Mouse (Mus musculus): ENCODE data around the gene Mdh2. TPM values are rescaled to one million over a fixed set of nuclear protein-coding genes. Genes with fewer than 3 reads are reported as not detected.

The Mdh2 gene
- polyA plus RNA-seq, 1 experiment from 2014 or later, result 950 TPM

- H3K9ac ChIP-seq, result peak within 1 kb of the TSS; percentile 97
- H3K4me2 ChIP-seq, result peak within 1 kb of the TSS; percentile 81
- H3K9me3 ChIP-seq (replicated peaks), result no peaks in the 10 kb centered on the region
- H3K4me1 ChIP-seq (replicated peaks), result peaks cover 27% of the 10 kb centered on the region
- peak; percentile 22 for ATAC-seq (ENCODE audit: insufficient number of reproducible peaks, low FRiP score)
- H3K4me3 ChIP-seq, result peak within 1 kb of the TSS; percentile 97
- peaks cover 25% of the 10 kb centered on the region for H3K36me3 ChIP-seq
- peak within 1 kb of the TSS; percentile 99 for H3K27ac ChIP-seq (ENCODE audit: poor library complexity, severe bottlenecking)
- H3K27me3 ChIP-seq (replicated peaks), result no peaks in the 10 kb centered on the region
- under 1% methylated on average over 45 of the region's 45 CpGs for WGBS
These were observed 347 bp upstream of the Mdh2 start, which contains the start of gene Styxl1 for GRCm38 (mm10) chr5:135777796-135778470. Gene Styxl1, minus strand, starts transcription at chr5:135778385.

- H3K27me3 ChIP-seq (replicated peaks), result no peaks in the 10 kb centered on the region
- H3K4me1 ChIP-seq (replicated peaks), result peaks cover 27% of the 10 kb centered on the region
- peak overlapping the region; percentile 81 for H3K4me2 ChIP-seq
- peak overlapping the region; percentile 68; the same call in 1 of the 2 replicates for H3K9ac ChIP-seq
- H3K36me3 ChIP-seq, result peaks cover 49% of the 10 kb centered on the region
- H3K9me3 ChIP-seq (replicated peaks), result no peaks in the 10 kb centered on the region
- H3K4me3 ChIP-seq, result peak overlapping the region; percentile 97
- H3K27ac ChIP-seq (ENCODE audit: poor library complexity, severe bottlenecking), result no peak overlapping the region
- WGBS, result 80% methylated on average over 8 of the region's 8 CpGs
- ATAC-seq (ENCODE audit: insufficient number of reproducible peaks, low FRiP score), result no peak
These were observed 2.1 kb downstream of the Mdh2 start for GRCm38 (mm10) chr5:135780331-135780730.

GRCm38 (mm10) chr5:135782901-135783300, 4.6 kb downstream of the Mdh2 start:
- peaks cover 75% of the 10 kb centered on the region for H3K36me3 ChIP-seq
- H3K4me1 ChIP-seq (replicated peaks), result peaks cover 22% of the 10 kb centered on the region
- H3K27me3 ChIP-seq (replicated peaks), result no peaks in the 10 kb centered on the region
- 80% methylated on average over 4 of the region's 4 CpGs for WGBS
- H3K4me3 ChIP-seq, result no peak overlapping the region
- H3K4me2 ChIP-seq, result no peak overlapping the region
- ATAC-seq (ENCODE audit: insufficient number of reproducible peaks, low FRiP score), result no peak
- H3K9me3 ChIP-seq (replicated peaks), result no peaks in the 10 kb centered on the region
- H3K9ac ChIP-seq, result no peak overlapping the region
- H3K27ac ChIP-seq (ENCODE audit: poor library complexity, severe bottlenecking), result no peak overlapping the region

GRCm38 (mm10) chr5:135793996-135794858, 15.9 kb downstream of the Mdh2 start:
- ATAC-seq (ENCODE audit: insufficient number of reproducible peaks, low FRiP score), result peak; percentile 83
- Histone ChIP-seq H3K27ac (ENCODE audit: poor library complexity, severe bottlenecking) (peak overlapping the region; percentile 69), H3K4me1 (replicated peaks) (peaks cover 10% of the 10 kb centered on the region), H3K9me3 (replicated peaks) (no peaks in the 10 kb centered on the region), H3K4me2 (peak overlapping the region; percentile 64), H3K4me3 (peak overlapping the region; percentile 32), H3K36me3 (peaks cover 30% of the 10 kb centered on the region), H3K9ac (peak overlapping the region; percentile 53; the same call in 1 of the 2 replicates), H3K27me3 (replicated peaks) (no peaks in the 10 kb centered on the region)
- WGBS, result 10% methylated on average over 20 of the region's 20 CpGs

- H3K27ac ChIP-seq (ENCODE audit: poor library complexity, severe bottlenecking), result peak overlapping the region; percentile 69
- ATAC-seq (ENCODE audit: insufficient number of reproducible peaks, low FRiP score), result peak; percentile 65; the same call in 1 of the 2 replicates
- peak overlapping the region; percentile 64 for H3K4me2 ChIP-seq
- peak overlapping the region; percentile 53 for H3K9ac ChIP-seq
- no peaks in the 10 kb centered on the region for H3K27me3 ChIP-seq (replicated peaks)
- peaks cover 24% of the 10 kb centered on the region for H3K36me3 ChIP-seq
- H3K4me1 ChIP-seq (replicated peaks), result peaks cover 10% of the 10 kb centered on the region
- H3K9me3 ChIP-seq (replicated peaks), result no peaks in the 10 kb centered on the region
- peak overlapping the region; percentile 32 for H3K4me3 ChIP-seq
- WGBS, result 8% methylated on average over 5 of the region's 5 CpGs
These were observed 16.5 kb downstream of the Mdh2 start for GRCm38 (mm10) chr5:135794859-135795181.

- Histone ChIP-seq H3K36me3 (no peaks in the 10 kb centered on the region), H3K9ac (no peak overlapping the region), H3K9me3 (replicated peaks) (0 out of 2 replicates have a peak, but pooled peaks cover 4% of the 10 kb centered on the region), H3K4me3 (no peak overlapping the region), H3K27ac (ENCODE audit: poor library complexity, severe bottlenecking) (no peak overlapping the region), H3K4me2 (no peak overlapping the region), H3K27me3 (replicated peaks) (0 out of 2 replicates have a peak, but pooled peaks cover 4% of the 10 kb centered on the region), H3K4me1 (replicated peaks) (peaks cover 17% of the 10 kb centered on the region)
- ATAC-seq (ENCODE audit: insufficient number of reproducible peaks, low FRiP score), result no peak
- 41% methylated on average over 4 of the region's 4 CpGs for WGBS
These were observed 21.5 kb downstream of the Mdh2 start for GRCm38 (mm10) chr5:135799746-135800145.

- Histone ChIP-seq H3K4me1 (replicated peaks) (peaks cover 12% of the 10 kb centered on the region), H3K4me2 (peak overlapping the region; percentile 28), H3K4me3 (no peak overlapping the region), H3K9ac (peak overlapping the region; percentile 45; the same call in 1 of the 2 replicates), H3K9me3 (replicated peaks) (0 out of 2 replicates have a peak, but pooled peaks cover 4% of the 10 kb centered on the region), H3K27me3 (replicated peaks) (0 out of 2 replicates have a peak, but pooled peaks cover 4% of the 10 kb centered on the region), H3K27ac (ENCODE audit: poor library complexity, severe bottlenecking) (no peak overlapping the region), H3K36me3 (no peaks in the 10 kb centered on the region)
- 4% methylated on average over 6 of the region's 6 CpGs for WGBS
- ATAC-seq (ENCODE audit: insufficient number of reproducible peaks, low FRiP score), result no peak
These were observed 22.6 kb downstream of the Mdh2 start for GRCm38 (mm10) chr5:135800927-135801326.

GRCm38 (mm10) chr5:135802641-135803040, 24.4 kb downstream of the Mdh2 start:
- Histone ChIP-seq H3K4me2 (no peak overlapping the region), H3K4me1 (replicated peaks) (peaks cover 12% of the 10 kb centered on the region), H3K9me3 (replicated peaks) (0 out of 2 replicates have a peak, but pooled peaks cover 4% of the 10 kb centered on the region), H3K36me3 (no peaks in the 10 kb centered on the region), H3K27ac (ENCODE audit: poor library complexity, severe bottlenecking) (no peak overlapping the region), H3K27me3 (replicated peaks) (0 out of 2 replicates have a peak, but pooled peaks cover 4% of the 10 kb centered on the region), H3K4me3 (no peak overlapping the region), H3K9ac (no peak overlapping the region)
- ATAC-seq (ENCODE audit: insufficient number of reproducible peaks, low FRiP score), result no peak
- 83% methylated on average over 8 of the region's 8 CpGs for WGBS

- no peak for ATAC-seq (ENCODE audit: insufficient number of reproducible peaks, low FRiP score)
- Histone ChIP-seq H3K9me3 (replicated peaks) (0 out of 2 replicates have a peak, but pooled peaks cover 4% of the 10 kb centered on the region), H3K4me3 (no peak overlapping the region), H3K4me1 (replicated peaks) (peaks cover 12% of the 10 kb centered on the region), H3K36me3 (no peaks in the 10 kb centered on the region), H3K4me2 (no peak overlapping the region), H3K27ac (ENCODE audit: poor library complexity, severe bottlenecking) (no peak overlapping the region), H3K9ac (no peak overlapping the region), H3K27me3 (replicated peaks) (0 out of 2 replicates have a peak, but pooled peaks cover 4% of the 10 kb centered on the region)
- WGBS, result 66% methylated on average over 4 of the region's 4 CpGs
These were observed 24.9 kb downstream of the Mdh2 start for GRCm38 (mm10) chr5:135803135-135803534.

- ATAC-seq (ENCODE audit: insufficient number of reproducible peaks, low FRiP score), result no peak
- Histone ChIP-seq H3K4me3 (no peak overlapping the region), H3K9me3 (replicated peaks) (0 out of 2 replicates have a peak, but pooled peaks cover 4% of the 10 kb centered on the region), H3K4me2 (no peak overlapping the region), H3K27me3 (replicated peaks) (0 out of 2 replicates have a peak, but pooled peaks cover 4% of the 10 kb centered on the region), H3K36me3 (no peaks in the 10 kb centered on the region), H3K27ac (ENCODE audit: poor library complexity, severe bottlenecking) (no peak overlapping the region), H3K4me1 (replicated peaks) (peaks cover 12% of the 10 kb centered on the region), H3K9ac (no peak overlapping the region)
- WGBS, result 69% methylated on average over 4 of the region's 4 CpGs
These were observed 25.4 kb downstream of the Mdh2 start for GRCm38 (mm10) chr5:135803676-135804075.

- no peak for ATAC-seq (ENCODE audit: insufficient number of reproducible peaks, low FRiP score)
- H3K36me3 ChIP-seq, result no peaks in the 10 kb centered on the region
- 36% methylated on average over 2 of the region's 2 CpGs for WGBS
- H3K27ac ChIP-seq (ENCODE audit: poor library complexity, severe bottlenecking), result no peak overlapping the region
- no peak overlapping the region for H3K4me2 ChIP-seq
- 0 out of 2 replicates have a peak, but pooled peaks cover 4% of the 10 kb centered on the region for H3K27me3 ChIP-seq (replicated peaks)
- 0 out of 2 replicates have a peak, but pooled peaks cover 4% of the 10 kb centered on the region for H3K9me3 ChIP-seq (replicated peaks)
- H3K4me3 ChIP-seq, result no peak overlapping the region
- no peak overlapping the region for H3K9ac ChIP-seq
- H3K4me1 ChIP-seq (replicated peaks), result peaks cover 12% of the 10 kb centered on the region
These were observed 26.5 kb downstream of the Mdh2 start for GRCm38 (mm10) chr5:135804735-135805134.
